Mouse (Mus musculus) liver, adult 2 months (tissue): Measurements from ENCODE around the gene Rhot2.

ENCODE experiments used
- CTCF ChIP-seq: fragments of 200-500 bp; IDR thresholded peaks from 2 replicates; pipeline ENCODE4 v1.5.1; 2011; ENCODE audit warnings: low read depth, low read length, control low read depth
- POLR2A ChIP-seq: fragments of 200-500 bp; IDR thresholded peaks from 2 replicates; pipeline ENCODE4 v1.6.1; 2011; ENCODE audit warnings: low read length, control low read depth; ENCODE audit not compliant: insufficient read depth; ENCODE audit errors: extremely low read depth

DNA sequence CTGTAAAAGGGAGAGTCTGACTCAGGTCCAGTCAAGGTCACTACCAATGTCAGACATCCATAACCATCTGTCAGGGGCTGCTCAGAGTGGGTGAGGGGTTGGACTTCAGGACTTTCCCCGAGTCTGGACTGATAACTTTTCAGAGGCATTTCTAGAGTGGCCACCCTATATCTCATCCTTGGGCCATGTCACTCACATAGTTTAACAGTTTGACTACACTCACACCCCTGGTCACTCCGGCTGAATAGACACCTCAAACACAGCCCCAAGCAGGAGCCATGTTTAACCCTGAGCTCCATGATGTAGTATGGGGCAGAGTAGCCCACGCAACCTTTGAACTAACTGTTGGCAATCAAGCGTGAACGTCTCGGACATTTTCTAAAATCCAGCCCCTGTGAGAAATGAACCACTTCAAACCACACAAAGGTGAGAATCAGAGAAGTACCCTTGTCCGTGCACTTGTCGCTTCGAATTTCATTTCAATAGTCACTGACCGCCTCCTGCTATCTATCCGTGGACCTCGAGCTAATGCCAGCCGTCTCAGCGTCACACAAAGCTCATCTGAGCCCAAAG lies 29.6 kb upstream of the Rhot2 start:
- TF ChIP-seq CTCF (no peak), POLR2A (no peak)
